Mouse (Mus musculus) hindbrain, postnatal 0 days (tissue): ENCODE data around the gene Washc4. TPM values are rescaled to one million over a fixed set of nuclear protein-coding genes. Genes with fewer than 3 reads are reported as not detected.

Source experiments
- ATAC-seq: fragments of 200-750 bp; cut with Nextera tagmentation; 2 replicates; pipeline ENCODE4 v1.8.0; 2017; ENCODE audit warnings: mild to moderate bottlenecking, moderate TSS enrichment, moderate library complexity
- DNase-seq: peaks from one replicate; pipeline ENCODE4 v3.0.0-alpha.2; 2015; ENCODE audit warnings: low spot score
- H3K27ac ChIP-seq: fragments of 300-500 bp; sonication (generic); 2 replicates; pipeline ENCODE4 v1.5.1; 2014; ENCODE audit warnings: mild to moderate bottlenecking
- H3K27me3 ChIP-seq: fragments of 300-500 bp; sonication (generic); 2 replicates; pipeline ENCODE4 v1.6.1; 2014; ENCODE audit warnings: low read length, mixed read lengths; ENCODE audit not compliant: insufficient read depth
- H3K36me3 ChIP-seq: fragments of 300-500 bp; sonication (generic); 2 replicates; pipeline ENCODE4 v1.6.1; 2014; ENCODE audit warnings: low read length, mixed read lengths; ENCODE audit not compliant: insufficient read depth
- H3K4me1 ChIP-seq: fragments of 300-500 bp; sonication (generic); 2 replicates; pipeline ENCODE4 v1.6.1; 2014; ENCODE audit warnings: antibody characterized with exemption, low read length, mixed read lengths; ENCODE audit not compliant: insufficient read depth
- H3K4me2 ChIP-seq: fragments of 300-500 bp; sonication (generic); 2 replicates; pipeline ENCODE4 v1.6.1; 2014; ENCODE audit warnings: low read depth, mild to moderate bottlenecking, low read length, moderate library complexity, mixed read lengths
- H3K4me3 ChIP-seq: fragments of 300-500 bp; sonication (generic); 2 replicates; pipeline ENCODE4 v1.5.1; 2014; ENCODE audit warnings: low read length
- H3K9ac ChIP-seq: fragments of 300-500 bp; sonication (generic); replicated peaks from 2 replicates; pipeline ENCODE4 v1.6.1; 2014; ENCODE audit warnings: mild to moderate bottlenecking, low read length, moderate library complexity, mixed read lengths
- H3K9me3 ChIP-seq: fragments of 300-500 bp; sonication (generic); 2 replicates; pipeline ENCODE4 v1.6.1; 2016; ENCODE audit warnings: low read length, mixed read lengths
- CTCF ChIP-seq: IDR thresholded peaks from 2 replicates; pipeline ENCODE4 v1.5.1; 2016; ENCODE audit warnings: antibody characterized with exemption, control low read depth, low read depth
- WGBS: fragments of 180-500 bp; shearing (Covaris S2); extraction: QIAGEN DNeasy Blood & Tissue Kit; methylation state at CpG from one replicate; pipeline ENCODE4 v1.1.7; 2014; 5-methylcytosine and 5-hydroxymethylcytosine counted together
- polyA plus RNA-seq: library from polyadenylated mRNA; unstranded; fragments of >200 nt; fragmentation: Nextera tagmentation; extraction: Ambion mirVana; gene quantifications from 2 replicates; pipeline ENCODE4 v1.2.1, GENCODE M21; 2015
- total RNA-seq: library from RNA; depleted of rRNA; stranded (reverse); fragments of >200 nt; gene quantifications from 2 replicates; pipeline ENCODE4 v1.2.3, GENCODE M21; 2014

Gene Washc4
- total and polyA plus RNA-seq, 2 experiments from 2014 or later = 17.6 to 18.5 TPM

DNA sequence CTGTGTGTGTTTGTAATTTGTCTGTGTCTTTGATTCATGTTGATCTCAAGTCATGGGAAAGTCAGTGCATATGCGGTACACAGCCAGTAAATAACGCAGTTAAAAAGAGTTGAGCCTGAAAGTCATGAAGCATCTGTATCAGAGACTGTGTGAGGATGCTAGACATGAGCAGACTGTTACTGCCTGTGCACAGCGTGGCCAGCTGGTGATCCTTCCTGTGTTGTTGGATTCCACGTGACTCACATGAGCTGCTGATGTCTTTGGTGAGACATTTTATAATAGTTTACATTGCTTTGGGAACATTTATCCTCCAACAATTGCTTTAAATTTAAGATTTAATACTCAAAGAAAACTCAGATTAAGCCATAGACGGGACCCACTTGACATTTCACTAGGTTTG lies 51.0 kb downstream of the Washc4 start:
- Histone ChIP-seq H3K9me3 (no peaks in the 10 kb centered on the region), H3K4me3 (no peak overlapping the region), H3K9ac (no peak overlapping the region), H3K36me3 (peaks cover 42% of the 10 kb centered on the region), H3K27me3 (no peaks in the 10 kb centered on the region), H3K4me1 (no peaks in the 10 kb centered on the region), H3K4me2 (no peak overlapping the region), H3K27ac (no peak overlapping the region)
- ATAC-seq (no peak), DNase-seq (no peak)
- WGBS = 87% methylated on average over 5 of the region's 5 CpGs
- no peak for TF ChIP-seq CTCF

GRCm38 (mm10) chr10:83600650-83601049 lies 57.1 kb downstream of the Washc4 start:
- Histone ChIP-seq H3K27ac (no peak overlapping the region), H3K4me2 (no peak overlapping the region), H3K4me3 (no peak overlapping the region), H3K9ac (no peak overlapping the region), H3K27me3 (no peaks in the 10 kb centered on the region), H3K36me3 (peaks cover 33% of the 10 kb centered on the region), H3K4me1 (no peaks in the 10 kb centered on the region), H3K9me3 (no peaks in the 10 kb centered on the region)
- no peak for ATAC-seq
- 79% methylated on average over 11 of the region's 11 CpGs for WGBS
- DNase-seq = no peak
- TF ChIP-seq CTCF = no peak

DNA sequence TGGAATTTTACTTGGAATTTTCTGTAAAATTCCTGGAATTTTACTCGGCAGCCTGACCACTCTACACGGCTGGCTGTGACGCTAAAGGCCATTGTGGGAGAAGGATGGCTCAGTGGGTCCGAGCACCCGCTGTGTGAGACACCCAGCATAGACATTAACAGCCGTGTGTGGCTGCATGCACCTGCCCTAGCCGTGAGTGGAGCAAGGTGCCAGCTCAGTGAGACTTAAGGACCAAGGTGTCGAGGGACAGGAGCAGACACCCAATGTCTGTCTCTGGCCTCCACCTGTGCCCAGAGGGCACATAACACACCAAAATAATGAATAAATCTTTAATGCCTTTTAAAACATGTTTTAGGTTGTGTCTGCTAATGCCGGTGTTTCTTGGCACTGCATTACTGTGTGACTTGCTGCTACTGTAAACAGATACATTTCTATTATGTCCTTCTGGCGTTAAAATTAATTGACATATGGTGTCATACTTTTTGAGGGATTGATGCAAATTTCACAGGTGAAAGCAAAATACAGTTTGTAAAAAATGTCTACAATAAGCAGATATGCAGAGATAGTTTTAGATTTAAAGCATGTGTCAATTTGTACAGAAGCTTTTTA lies 60.5 kb downstream of the Washc4 start:
- no peak overlapping the region for H3K4me3 ChIP-seq
- H3K36me3 ChIP-seq = peaks cover 51% of the 10 kb centered on the region
- no peak overlapping the region for H3K27ac ChIP-seq
- DNase-seq (no peak), ATAC-seq (no peak)
- no peak overlapping the region for H3K9ac ChIP-seq
- no peaks in the 10 kb centered on the region for H3K4me1 ChIP-seq
- no peaks in the 10 kb centered on the region for H3K9me3 ChIP-seq
- H3K4me2 ChIP-seq = no peak overlapping the region
- WGBS = 89% methylated on average over 10 of the region's 10 CpGs
- TF ChIP-seq CTCF = no peak
- H3K27me3 ChIP-seq = no peaks in the 10 kb centered on the region

DNA sequence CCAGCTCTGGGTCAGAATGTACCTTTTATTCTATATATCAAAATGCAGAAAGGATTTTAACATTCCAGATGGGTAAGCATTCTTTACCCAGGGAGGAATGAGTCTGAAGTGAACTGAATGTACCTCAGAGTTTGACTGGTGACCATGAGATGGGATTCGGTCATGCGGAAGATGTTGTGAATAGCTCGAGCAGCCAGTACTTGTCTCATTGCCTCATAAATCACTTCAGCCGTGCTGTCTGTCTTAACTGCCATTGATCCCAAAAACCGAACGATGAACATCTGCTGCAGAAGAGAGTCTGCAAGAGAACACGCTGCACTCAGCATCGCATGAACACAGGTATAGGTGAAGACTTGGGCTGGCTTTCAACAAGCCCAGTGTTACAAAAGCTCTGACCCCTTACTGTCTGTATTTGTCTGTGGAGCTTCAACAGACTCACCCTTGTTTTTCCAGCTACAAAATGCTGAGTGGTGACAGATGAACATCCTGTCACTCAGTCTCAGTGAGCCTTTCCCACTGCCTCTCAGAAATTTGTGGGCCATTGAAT lies 62.2 kb downstream of the Washc4 start:
- ATAC-seq = no peak
- Histone ChIP-seq H3K4me2 (no peak overlapping the region), H3K36me3 (peaks cover 53% of the 10 kb centered on the region), H3K9ac (no peak overlapping the region), H3K4me1 (no peaks in the 10 kb centered on the region), H3K27me3 (no peaks in the 10 kb centered on the region), H3K4me3 (no peak overlapping the region), H3K27ac (no peak overlapping the region), H3K9me3 (no peaks in the 10 kb centered on the region)
- DNase-seq = peak; percentile 25
- 43% methylated on average over 8 of the region's 8 CpGs for WGBS
- no peak for TF ChIP-seq CTCF

DNA sequence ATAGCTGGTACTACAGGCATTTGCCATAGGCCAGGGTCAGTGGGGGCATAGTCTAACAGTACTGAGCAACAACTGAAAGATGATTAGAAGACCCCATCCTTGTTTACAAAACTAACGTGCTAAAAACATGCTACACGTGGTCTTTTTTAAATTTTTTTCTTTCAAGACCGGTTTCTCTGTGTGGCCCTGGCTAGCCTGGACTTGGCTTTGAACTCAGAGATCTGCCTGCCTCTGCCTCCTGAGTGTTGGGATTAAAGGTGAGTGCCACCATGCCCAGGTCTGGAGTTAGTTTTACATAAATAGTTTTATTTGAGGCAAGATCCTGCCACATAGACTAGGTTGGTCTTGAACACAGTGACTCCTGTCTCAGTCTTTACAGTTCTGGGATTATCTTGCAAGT lies 63.6 kb downstream of the Washc4 start:
- 92% methylated on average over 3 of the region's 3 CpGs for WGBS
- Histone ChIP-seq H3K4me3 (no peak overlapping the region), H3K9me3 (no peaks in the 10 kb centered on the region), H3K9ac (no peak overlapping the region), H3K27ac (no peak overlapping the region), H3K4me2 (no peak overlapping the region), H3K27me3 (no peaks in the 10 kb centered on the region), H3K4me1 (no peaks in the 10 kb centered on the region), H3K36me3 (peaks cover 52% of the 10 kb centered on the region)
- DNase-seq (no peak), ATAC-seq (no peak)
- TF ChIP-seq CTCF = no peak

- no peaks in the 10 kb centered on the region for H3K9me3 ChIP-seq
- no peak overlapping the region for H3K9ac ChIP-seq
- WGBS = 76% methylated on average over 8 of the region's 8 CpGs
- H3K27me3 ChIP-seq = no peaks in the 10 kb centered on the region
- DNase-seq (no peak), ATAC-seq (no peak)
- H3K4me2 ChIP-seq = no peak overlapping the region
- H3K4me1 ChIP-seq = no peaks in the 10 kb centered on the region
- H3K36me3 ChIP-seq = peaks cover 53% of the 10 kb centered on the region
- TF ChIP-seq CTCF = no peak
- no peak overlapping the region for H3K27ac ChIP-seq
- H3K4me3 ChIP-seq = no peak overlapping the region
These were observed 65.0 kb downstream of the Washc4 start for GRCm38 (mm10) chr10:83608596-83608995.

- TF ChIP-seq CTCF = no peak
- Histone ChIP-seq H3K4me3 (no peak overlapping the region), H3K9ac (no peak overlapping the region), H3K9me3 (no peaks in the 10 kb centered on the region), H3K36me3 (peaks cover 41% of the 10 kb centered on the region), H3K27ac (no peak overlapping the region), H3K4me1 (no peaks in the 10 kb centered on the region), H3K4me2 (no peak overlapping the region), H3K27me3 (no peaks in the 10 kb centered on the region)
- 91% methylated on average over 7 of the region's 7 CpGs for WGBS
- DNase-seq (no peak), ATAC-seq (no peak)
These were observed 67.0 kb downstream of the Washc4 start for GRCm38 (mm10) chr10:83610518-83610917.
